Mouse (Mus musculus): Measurements from ENCODE around the gene Pecr. TPM values are rescaled to one million over a fixed set of nuclear protein-coding genes. Genes with fewer than 3 reads are reported as not detected.
"Not testable (repeated sequence)": the region's sequence is repeated elsewhere in the genome, so short reads cannot be mapped to it uniquely, and the experiment has no call there.

Pecr gene
- polyA plus RNA-seq, 1 experiment, result 16.4 TPM

DNA sequence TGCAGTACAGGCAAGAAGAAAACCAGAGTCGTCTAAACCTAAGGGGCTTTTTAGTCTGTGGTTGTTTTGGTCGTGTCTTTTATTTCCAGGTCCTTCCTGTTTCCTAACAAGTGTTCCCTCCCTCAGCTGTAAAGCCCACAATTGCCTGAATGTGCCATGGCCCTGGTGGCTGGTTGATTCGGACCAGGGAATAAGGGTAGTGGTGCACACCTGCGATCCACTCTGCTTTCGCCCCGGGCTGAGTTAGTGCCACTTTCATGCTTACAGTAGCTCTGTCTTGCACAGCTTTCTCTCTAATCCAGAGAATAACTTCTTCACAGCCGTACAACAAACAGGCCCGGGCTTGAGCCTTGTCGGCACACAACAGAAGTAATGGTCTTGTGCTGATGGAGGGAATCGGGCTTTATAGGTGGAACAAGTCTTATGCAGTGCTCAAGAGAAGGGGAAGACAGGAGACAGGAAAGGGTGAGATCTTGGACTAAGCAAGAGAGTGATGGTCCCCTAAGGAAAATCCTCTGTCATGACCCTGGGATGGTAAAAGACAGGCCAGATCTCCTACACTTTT, 46.0 kb downstream of the Pecr start:
- peak overlapping the region; percentile 13; the same call in 1 of the 2 replicates for H3K27ac ChIP-seq (ENCODE audit: insufficient read depth, low read length)
- TF ChIP-seq CTCF (IDR thresholded peaks at IDR 0.05; ENCODE audit: borderline replicate concordance, insufficient read depth, low read length), result no peak
- TF ChIP-seq POLR2A (IDR thresholded peaks at IDR 0.05; ENCODE audit: low read depth, low read length), result no peak
- H3K4me3 ChIP-seq (ENCODE audit: insufficient read depth, low read length), result no peak overlapping the region
- peaks cover 4% of the 10 kb centered on the region; the same call in 1 of the 2 replicates for H3K4me1 ChIP-seq (ENCODE audit: control insufficient read depth, insufficient read depth, low read length)

DNA sequence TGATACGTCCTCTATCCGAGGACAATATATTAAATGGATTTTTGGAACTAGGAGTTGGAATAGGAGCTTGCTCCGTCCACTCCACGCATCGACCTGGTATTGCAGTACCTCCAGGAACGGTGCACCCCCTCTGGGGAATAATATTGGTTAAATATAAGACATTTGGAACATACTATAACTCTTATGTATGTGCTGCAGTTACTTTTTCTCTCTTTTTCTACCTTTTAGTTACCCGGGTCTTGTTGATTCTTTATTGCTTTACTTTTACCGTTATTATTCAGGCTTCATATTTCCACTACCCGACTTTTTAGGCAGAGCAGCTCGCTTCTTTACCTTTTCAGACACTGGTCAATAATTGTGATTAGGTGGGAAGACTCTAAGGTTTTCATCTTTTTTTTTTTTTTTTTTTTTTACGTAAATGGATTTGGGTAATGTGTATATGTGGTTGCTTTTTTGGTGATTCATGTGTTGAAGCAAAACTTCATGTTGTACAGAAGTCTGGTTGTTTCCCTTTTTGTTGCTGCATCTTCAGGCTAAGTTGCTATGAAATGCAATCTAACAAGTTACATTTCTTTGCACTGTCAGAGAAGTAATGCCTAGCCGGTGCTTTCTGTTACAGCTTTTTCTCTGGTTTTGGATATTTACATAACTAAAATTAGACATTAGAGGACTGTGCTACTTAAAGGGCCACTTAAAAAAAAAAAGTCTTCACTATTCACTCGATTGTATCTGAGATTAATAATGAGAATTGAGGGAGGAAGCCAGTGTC, 46.9 kb downstream of the Pecr start:
- Histone ChIP-seq H3K4me3 (ENCODE audit: insufficient read depth, low read length) (no peak overlapping the region), H3K4me1 (ENCODE audit: control insufficient read depth, insufficient read depth, low read length) (peaks cover 4% of the 10 kb centered on the region; the same call in 1 of the 2 replicates), H3K27ac (ENCODE audit: insufficient read depth, low read length) (no peak overlapping the region)
- no peak for TF ChIP-seq CTCF (IDR thresholded peaks at IDR 0.05; ENCODE audit: borderline replicate concordance, insufficient read depth, low read length)
- no peak for TF ChIP-seq POLR2A (IDR thresholded peaks at IDR 0.05; ENCODE audit: low read depth, low read length)

DNA sequence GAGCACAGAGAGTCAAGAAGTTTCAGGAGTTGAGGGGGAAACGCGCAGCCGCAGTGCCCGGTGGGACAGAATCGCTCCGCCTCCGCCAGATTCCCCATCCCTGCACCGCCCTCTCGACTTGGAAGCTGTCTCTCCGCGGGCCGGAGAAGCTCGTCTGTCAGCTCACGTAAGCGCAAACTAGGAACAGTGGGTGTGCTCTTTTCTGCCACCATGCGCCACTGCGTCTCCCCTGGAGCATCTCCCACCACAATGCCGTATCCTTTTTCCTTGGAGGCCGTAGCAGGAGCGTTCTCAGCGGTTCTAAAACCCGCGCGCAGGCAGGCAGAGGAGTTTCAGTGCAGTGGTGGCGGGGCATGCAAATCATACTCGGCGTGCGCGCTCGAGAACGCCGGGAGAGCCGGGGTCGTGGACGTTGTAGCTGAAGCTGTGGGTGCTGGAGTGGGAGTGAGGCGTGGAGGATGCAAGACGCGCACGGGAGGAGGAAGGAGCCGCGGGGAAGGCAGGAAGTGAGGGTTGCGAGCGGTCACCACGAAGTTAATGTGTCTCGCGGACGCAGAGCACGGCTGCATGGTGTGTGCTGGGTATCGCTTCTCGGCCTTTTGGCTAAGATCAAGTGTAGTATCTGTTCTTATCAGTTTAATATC, 47.6 kb downstream of the Pecr start:
- not testable (repeated sequence) for H3K4me1 ChIP-seq (ENCODE audit: control insufficient read depth, insufficient read depth, low read length); H3K27ac ChIP-seq (ENCODE audit: insufficient read depth, low read length)
- H3K4me3 ChIP-seq (ENCODE audit: insufficient read depth, low read length), result peak overlapping the region; percentile 43
- peak; percentile 73 for TF ChIP-seq POLR2A (IDR thresholded peaks at IDR 0.05; ENCODE audit: low read depth, low read length)

DNA sequence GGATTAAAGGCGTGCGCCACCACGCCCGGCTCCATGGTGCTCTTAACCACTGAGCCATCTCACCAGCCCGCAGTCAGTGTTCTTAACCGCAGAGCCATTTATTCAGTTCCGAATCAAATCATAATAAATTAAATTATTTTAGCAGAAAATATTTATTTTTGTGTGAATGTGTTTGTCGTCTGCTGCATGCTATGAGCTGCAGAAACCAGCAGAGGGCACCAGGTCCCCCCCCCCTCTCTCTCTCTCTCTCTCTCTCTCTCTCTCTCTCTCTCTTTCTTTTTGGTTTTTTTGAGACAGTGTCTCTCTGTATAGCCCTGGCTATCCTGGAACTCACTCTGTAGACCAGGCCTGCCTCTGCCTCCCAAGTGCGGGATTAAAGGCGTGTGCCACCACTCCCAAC, 51.5 kb downstream of the Pecr start:
- not testable (repeated sequence) for H3K4me1 ChIP-seq (ENCODE audit: control insufficient read depth, insufficient read depth, low read length); H3K4me3 ChIP-seq (ENCODE audit: insufficient read depth, low read length); H3K27ac ChIP-seq (ENCODE audit: insufficient read depth, low read length)

DNA sequence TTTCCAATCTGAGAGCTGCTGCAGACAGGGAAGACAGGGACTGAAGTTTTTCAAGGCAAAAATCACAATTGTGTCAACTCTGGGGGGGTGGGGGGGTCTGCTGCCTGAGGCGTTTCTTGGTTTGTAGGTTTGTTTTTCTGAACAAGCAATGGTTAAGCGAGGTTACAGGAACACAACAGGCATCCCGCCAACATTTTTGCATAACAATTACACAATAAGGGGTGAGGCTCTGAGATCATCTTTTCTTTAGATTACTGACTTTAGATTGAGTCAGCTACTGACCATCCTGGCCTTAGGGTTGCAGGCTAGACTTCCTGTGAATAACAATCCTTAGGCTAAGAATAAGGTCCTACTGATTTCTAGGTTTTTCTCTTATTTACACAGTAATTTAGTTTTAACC, 55.1 kb downstream of the Pecr start:
- no peak overlapping the region for H3K4me3 ChIP-seq (ENCODE audit: insufficient read depth, low read length)
- TF ChIP-seq POLR2A (IDR thresholded peaks at IDR 0.05; ENCODE audit: low read depth, low read length) (no peak), CTCF (IDR thresholded peaks at IDR 0.05; ENCODE audit: borderline replicate concordance, insufficient read depth, low read length) (no peak)
- 0 out of 2 replicates have a peak, but pooled peaks cover 3% of the 10 kb centered on the region for H3K4me1 ChIP-seq (ENCODE audit: control insufficient read depth, insufficient read depth, low read length)
- H3K27ac ChIP-seq (ENCODE audit: insufficient read depth, low read length), result no peak overlapping the region

DNA sequence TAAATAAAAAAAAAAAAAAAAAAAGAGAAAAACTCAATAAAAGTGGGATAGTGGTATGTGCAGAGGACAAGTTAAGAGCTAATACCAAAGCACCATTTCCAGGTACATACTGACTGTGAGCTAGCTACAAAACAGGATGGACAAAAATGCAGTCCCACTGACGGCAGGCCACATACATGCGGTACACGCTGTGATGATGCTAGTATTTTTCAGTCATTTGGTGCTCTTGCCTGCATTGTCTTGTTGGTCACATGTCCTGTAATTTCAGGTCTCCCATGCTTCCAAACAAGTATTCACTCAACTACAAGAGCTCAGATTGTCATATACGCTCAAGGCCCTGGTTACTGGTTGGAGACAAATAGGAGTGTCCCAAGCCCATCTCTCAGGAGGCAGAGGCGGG, 56.6 kb downstream of the Pecr start:
- H3K4me1 ChIP-seq (ENCODE audit: control insufficient read depth, insufficient read depth, low read length), result 0 out of 2 replicates have a peak, but pooled peaks cover 3% of the 10 kb centered on the region
- H3K27ac ChIP-seq (ENCODE audit: insufficient read depth, low read length), result no peak overlapping the region
- peak; percentile 44; the same call in 1 of the 2 replicates for TF ChIP-seq POLR2A (IDR thresholded peaks at IDR 0.05; ENCODE audit: low read depth, low read length)
- no peak for TF ChIP-seq CTCF (IDR thresholded peaks at IDR 0.05; ENCODE audit: borderline replicate concordance, insufficient read depth, low read length)
- H3K4me3 ChIP-seq (ENCODE audit: insufficient read depth, low read length), result no peak overlapping the region

- Histone ChIP-seq H3K4me1 (ENCODE audit: control insufficient read depth, insufficient read depth, low read length) (0 out of 2 replicates have a peak, but pooled peaks cover 3% of the 10 kb centered on the region), H3K27ac (ENCODE audit: insufficient read depth, low read length) (no peak overlapping the region), H3K4me3 (ENCODE audit: insufficient read depth, low read length) (no peak overlapping the region)
- TF ChIP-seq POLR2A (IDR thresholded peaks at IDR 0.05; ENCODE audit: low read depth, low read length), result no peak
- TF ChIP-seq CTCF (IDR thresholded peaks at IDR 0.05; ENCODE audit: borderline replicate concordance, insufficient read depth, low read length), result no peak
Measured at GRCm38 (mm10) chr1:72226887-72227481, 57.1 kb downstream of the Pecr start.

DNA sequence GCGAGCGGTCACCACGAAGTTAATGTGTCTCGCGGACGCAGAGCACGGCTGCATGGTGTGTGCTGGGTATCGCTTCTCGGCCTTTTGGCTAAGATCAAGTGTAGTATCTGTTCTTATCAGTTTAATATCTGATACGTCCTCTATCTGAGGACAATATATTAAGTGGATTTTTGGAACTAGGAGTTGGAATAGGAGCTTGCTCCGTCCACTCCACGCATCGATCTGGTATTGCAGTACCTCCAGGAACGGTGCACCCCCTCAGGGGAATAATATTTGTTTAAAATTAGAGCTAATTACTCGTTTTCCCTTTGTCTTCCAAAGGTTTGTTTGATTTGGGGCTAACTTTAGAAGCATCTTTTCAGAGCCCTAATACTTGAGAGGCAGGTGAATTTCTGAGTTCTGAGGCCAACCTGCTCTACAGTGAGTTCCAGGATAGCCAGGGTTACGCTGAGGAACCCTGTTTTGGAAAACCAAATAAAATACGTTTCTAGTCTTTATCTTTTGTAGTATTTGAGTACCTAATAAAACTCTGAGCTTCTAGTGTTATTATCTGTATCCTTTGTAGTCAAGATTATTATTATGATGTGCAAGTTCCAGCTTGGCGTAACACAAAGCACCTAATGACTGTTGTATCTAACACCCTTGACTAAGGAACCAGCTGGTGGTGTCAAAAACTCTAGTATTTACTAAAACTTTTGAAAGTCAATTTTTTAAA, 57.8 kb downstream of the Pecr start:
- no peak overlapping the region for H3K27ac ChIP-seq (ENCODE audit: insufficient read depth, low read length)

DNA sequence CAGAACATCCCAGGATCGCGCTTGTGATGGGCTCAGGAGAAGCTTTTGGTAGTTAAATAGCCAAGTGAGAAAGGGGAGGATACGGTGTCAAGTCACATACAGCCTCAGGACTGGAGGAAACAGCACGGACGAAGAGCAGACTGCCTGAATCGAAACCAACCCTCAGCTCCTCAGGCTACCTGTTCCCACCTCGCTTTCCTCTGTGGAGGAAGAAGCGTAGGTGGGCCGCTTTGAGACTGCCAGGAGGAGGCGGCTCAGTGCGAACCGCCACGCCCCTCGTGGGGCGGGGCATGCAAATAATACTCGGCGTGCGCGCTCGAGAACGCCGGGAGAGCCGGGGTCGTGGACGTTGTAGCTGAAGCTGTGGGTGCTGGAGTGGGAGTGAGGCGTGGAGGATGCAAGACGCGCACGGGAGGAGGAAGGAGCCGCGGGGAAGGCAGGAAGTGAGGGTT, 58.4 kb downstream of the Pecr start:
- H3K4me1 ChIP-seq (ENCODE audit: control insufficient read depth, insufficient read depth, low read length); H3K27ac ChIP-seq (ENCODE audit: insufficient read depth, low read length): not testable (repeated sequence)
- peak overlapping the region; percentile 35 for H3K4me3 ChIP-seq (ENCODE audit: insufficient read depth, low read length)

More for the DNA sequence above, 57.8 kb downstream of the Pecr start:
- TF ChIP-seq CTCF (IDR thresholded peaks at IDR 0.05; ENCODE audit: borderline replicate concordance, insufficient read depth, low read length) (no peak), POLR2A (IDR thresholded peaks at IDR 0.05; ENCODE audit: low read depth, low read length) (peak; percentile 97)
- H3K4me1 ChIP-seq (ENCODE audit: control insufficient read depth, insufficient read depth, low read length), result 0 out of 2 replicates have a peak, but pooled peaks cover 3% of the 10 kb centered on the region
- no peak overlapping the region for H3K4me3 ChIP-seq (ENCODE audit: insufficient read depth, low read length)

Measured in embryonic fibroblast, embryonic 13.5 days (primary cell).